Mouse (Mus musculus) midbrain, embryonic 16.5 days (tissue): Measurements from ENCODE around the gene Zfp800. TPM values are rescaled to one million over a fixed set of nuclear protein-coding genes. Genes with fewer than 3 reads are reported as not detected.
A peak's percentile ranks its signal among the peaks of the same experiment; 100 is the strongest.

Experiments used
- ATAC-seq: fragments of 200-750 bp; cut with Nextera tagmentation; 2 replicates; pipeline ENCODE4 v1.8.0; 2017; ENCODE audit warnings: moderate TSS enrichment
- H3K27ac ChIP-seq: fragments of 300-500 bp; sonication (generic); 2 replicates; pipeline ENCODE4 v1.5.1; 2014; ENCODE audit warnings: mild to moderate bottlenecking, low read length, mixed read lengths
- H3K27me3 ChIP-seq: fragments of 300-500 bp; sonication (generic); 2 replicates; pipeline ENCODE4 v1.6.1; 2014; ENCODE audit warnings: low read depth, low read length, mixed read lengths; ENCODE audit not compliant: control insufficient read depth, insufficient read depth
- H3K36me3 ChIP-seq: fragments of 300-500 bp; sonication (generic); 2 replicates; pipeline ENCODE4 v1.6.1; 2014; ENCODE audit warnings: mild to moderate bottlenecking, low read length, moderate library complexity, mixed read lengths; ENCODE audit not compliant: control insufficient read depth, insufficient read depth
- H3K4me1 ChIP-seq: fragments of 300-500 bp; sonication (generic); 2 replicates; pipeline ENCODE4 v1.6.1; 2014; ENCODE audit warnings: mild to moderate bottlenecking, low read length, mixed read lengths; ENCODE audit not compliant: control insufficient read depth, insufficient read depth
- H3K4me2 ChIP-seq: fragments of 300-500 bp; sonication (generic); 2 replicates; pipeline ENCODE4 v1.6.1; 2014; ENCODE audit warnings: mild to moderate bottlenecking, low read length, mixed read lengths
- H3K4me3 ChIP-seq: fragments of 300-500 bp; sonication (generic); 2 replicates; pipeline ENCODE4 v1.5.1; 2014; ENCODE audit warnings: low read depth, mild to moderate bottlenecking, low read length, moderate library complexity, mixed read lengths
- H3K9ac ChIP-seq: fragments of 300-500 bp; sonication (generic); 2 replicates; pipeline ENCODE4 v1.6.1; 2014; ENCODE audit warnings: low read depth, low read length, mixed read lengths
- H3K9me3 ChIP-seq: fragments of 300-500 bp; sonication (generic); replicated peaks from 2 replicates; pipeline ENCODE4 v1.6.1; 2014; ENCODE audit warnings: mild to moderate bottlenecking, low read length, mixed read lengths; ENCODE audit not compliant: control insufficient read depth, poor library complexity, severe bottlenecking
- WGBS: fragments of 180-500 bp; shearing (Covaris S2); extraction: QIAGEN DNeasy Blood & Tissue Kit; methylation state at CpG from one replicate; pipeline ENCODE4 v1.1.7; 2014; 5-methylcytosine and 5-hydroxymethylcytosine counted together
- polyA plus RNA-seq: library from polyadenylated mRNA; unstranded; fragments of >200 nt; fragmentation: Nextera tagmentation; extraction: Ambion mirVana; gene quantifications from 2 replicates; pipeline ENCODE4 v1.2.1, GENCODE M21; 2015

The Zfp800 gene
- polyA plus RNA-seq, 1 experiment from 2014 or later, result 16.6 TPM

- no peak for ATAC-seq
- Histone ChIP-seq H3K27ac (no peak overlapping the region), H3K9me3 (no peaks in the 10 kb centered on the region), H3K4me3 (no peak overlapping the region), H3K27me3 (no peaks in the 10 kb centered on the region), H3K4me1 (peaks cover 6% of the 10 kb centered on the region), H3K4me2 (no peak overlapping the region), H3K9ac (no peak overlapping the region), H3K36me3 (no peaks in the 10 kb centered on the region)
- 89% methylated on average over 8 of the region's 8 CpGs for WGBS
Observed at GRCm38 (mm10) chr6:28218386-28218785, 179.4 kb downstream of the Zfp800 start.

DNA sequence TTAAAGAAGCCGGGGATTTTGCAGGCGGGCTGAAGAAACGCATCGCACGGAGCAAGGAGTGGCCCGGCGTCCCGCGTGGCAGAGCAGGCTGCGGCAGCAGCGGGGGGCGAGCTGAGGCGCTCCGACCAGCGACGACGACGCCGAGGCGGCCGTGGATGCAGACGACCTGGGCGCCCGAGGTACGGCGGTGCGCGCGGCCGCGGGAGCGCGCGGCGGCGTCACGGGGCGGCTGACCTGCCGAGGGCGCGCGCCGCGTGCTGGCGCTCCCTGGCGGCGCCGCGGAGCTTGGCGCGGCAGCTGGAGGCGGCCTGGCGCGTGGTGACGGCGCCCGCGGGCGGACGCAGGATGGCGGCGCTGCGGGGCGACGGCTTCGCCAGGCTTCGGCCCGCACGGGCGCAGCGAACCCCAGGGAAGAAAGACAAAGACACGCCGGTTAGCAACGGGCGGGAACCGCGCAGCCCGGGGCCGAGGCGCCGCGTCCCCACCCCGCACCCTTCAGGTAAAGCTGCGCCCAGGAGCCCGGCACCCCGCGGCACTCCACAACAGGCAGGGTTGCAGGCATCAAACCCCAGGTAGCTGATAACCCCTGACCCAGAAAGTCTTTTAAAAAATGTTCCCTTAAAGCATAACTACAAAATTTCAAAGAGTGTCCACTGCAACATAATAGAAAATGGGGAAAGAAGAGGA lies 182.4 kb downstream of the Zfp800 start:
- WGBS, result under 1% methylated on average over 60 of the region's 87 CpGs
- Histone ChIP-seq H3K27ac (peak overlapping the region; percentile 83), H3K27me3 (no peaks in the 10 kb centered on the region), H3K4me3 (peak overlapping the region; percentile 71), H3K36me3 (no peaks in the 10 kb centered on the region), H3K9ac (peak overlapping the region; percentile 84), H3K4me1 (peaks cover 6% of the 10 kb centered on the region), H3K4me2 (peak overlapping the region; percentile 73), H3K9me3 (no peaks in the 10 kb centered on the region)
- ATAC-seq, result peak; percentile 94

- no peaks in the 10 kb centered on the region for H3K36me3 ChIP-seq
- WGBS, result 33% methylated on average over 13 of the region's 13 CpGs
- no peaks in the 10 kb centered on the region for H3K27me3 ChIP-seq
Observed at GRCm38 (mm10) chr6:28214658-28215267, 183.0 kb downstream of the Zfp800 start.

GRCm38 (mm10) chr6:28203454-28203853 lies 194.4 kb downstream of the Zfp800 start:
- no peaks in the 10 kb centered on the region for H3K4me1 ChIP-seq
- no peak overlapping the region for H3K4me2 ChIP-seq
- H3K9ac ChIP-seq, result no peak overlapping the region
- H3K36me3 ChIP-seq, result no peaks in the 10 kb centered on the region
- no peak for ATAC-seq
- no peak overlapping the region for H3K4me3 ChIP-seq
- no peak overlapping the region for H3K27ac ChIP-seq
- H3K27me3 ChIP-seq, result no peaks in the 10 kb centered on the region
- WGBS, result 54% methylated on average over 4 of the region's 4 CpGs
- H3K9me3 ChIP-seq, result no peaks in the 10 kb centered on the region

More at GRCm38 (mm10) chr6:28214658-28215267, 183.0 kb downstream of the Zfp800 start:
- no peaks in the 10 kb centered on the region for H3K9me3 ChIP-seq
- peak; percentile 60 for ATAC-seq
- peak overlapping the region; percentile 71 for H3K4me3 ChIP-seq
- H3K4me1 ChIP-seq, result peaks cover 6% of the 10 kb centered on the region
- peak overlapping the region; percentile 73 for H3K4me2 ChIP-seq
- H3K27ac ChIP-seq, result peak overlapping the region; percentile 83
- peak overlapping the region; percentile 84 for H3K9ac ChIP-seq

GRCm38 (mm10) chr6:28202833-28203232 lies 195.0 kb downstream of the Zfp800 start:
- WGBS, result 67% methylated on average over 6 of the region's 6 CpGs

GRCm38 (mm10) chr6:28193901-28194300 lies 203.9 kb downstream of the Zfp800 start:
- Histone ChIP-seq H3K4me3 (no peak overlapping the region), H3K27ac (no peak overlapping the region), H3K4me2 (no peak overlapping the region), H3K4me1 (no peaks in the 10 kb centered on the region), H3K9me3 (no peaks in the 10 kb centered on the region), H3K27me3 (no peaks in the 10 kb centered on the region), H3K9ac (no peak overlapping the region), H3K36me3 (no peaks in the 10 kb centered on the region)
- no peak for ATAC-seq
- 66% methylated on average over 2 of the region's 2 CpGs for WGBS

More at GRCm38 (mm10) chr6:28202833-28203232, 195.0 kb downstream of the Zfp800 start:
- ATAC-seq, result no peak
- Histone ChIP-seq H3K4me3 (no peak overlapping the region), H3K27me3 (no peaks in the 10 kb centered on the region), H3K27ac (no peak overlapping the region), H3K9ac (no peak overlapping the region), H3K4me1 (no peaks in the 10 kb centered on the region), H3K9me3 (no peaks in the 10 kb centered on the region), H3K4me2 (no peak overlapping the region), H3K36me3 (no peaks in the 10 kb centered on the region)

GRCm38 (mm10) chr6:28191935-28192334 lies 205.9 kb downstream of the Zfp800 start:
- Histone ChIP-seq H3K4me1 (no peaks in the 10 kb centered on the region), H3K36me3 (no peaks in the 10 kb centered on the region), H3K9me3 (no peaks in the 10 kb centered on the region), H3K4me2 (no peak overlapping the region), H3K4me3 (no peak overlapping the region), H3K27ac (no peak overlapping the region), H3K9ac (no peak overlapping the region), H3K27me3 (no peaks in the 10 kb centered on the region)
- 96% methylated on average over 2 of the region's 2 CpGs for WGBS
- ATAC-seq, result no peak

Other genes with a start within 250 kb of the Zfp800 start
- gene Arf5, start 25.6 kb upstream of the Zfp800 start, polyA plus RNA-seq, result 418 and 435 TPM in 2 replicates
- 0.13 TPM in 1 of 2 replicates, not detected in the other for gene Fscn3, start 29.8 kb upstream of the Zfp800 start, polyA plus RNA-seq
- gene Gcc1, start 30.4 kb upstream of the Zfp800 start, polyA plus RNA-seq, result 13.0 and 14.3 TPM in 2 replicates
- gene Pax4, start 51.3 kb upstream of the Zfp800 start, polyA plus RNA-seq, result not detected in 2 replicates
- 81.9 and 82.8 TPM in 2 replicates for gene Snd1, start 77.1 kb upstream of the Zfp800 start, polyA plus RNA-seq